Mouse (Mus musculus): ENCODE data around the gene St5. TPM values are rescaled to one million over a fixed set of nuclear protein-coding genes. Genes with fewer than 3 reads are reported as not detected.
A peak's percentile ranks its signal among the peaks of the same experiment; 100 is the strongest.

St5 gene
- polyA plus RNA-seq, 1 experiment from 2014 or later = 61.2 TPM

DNA sequence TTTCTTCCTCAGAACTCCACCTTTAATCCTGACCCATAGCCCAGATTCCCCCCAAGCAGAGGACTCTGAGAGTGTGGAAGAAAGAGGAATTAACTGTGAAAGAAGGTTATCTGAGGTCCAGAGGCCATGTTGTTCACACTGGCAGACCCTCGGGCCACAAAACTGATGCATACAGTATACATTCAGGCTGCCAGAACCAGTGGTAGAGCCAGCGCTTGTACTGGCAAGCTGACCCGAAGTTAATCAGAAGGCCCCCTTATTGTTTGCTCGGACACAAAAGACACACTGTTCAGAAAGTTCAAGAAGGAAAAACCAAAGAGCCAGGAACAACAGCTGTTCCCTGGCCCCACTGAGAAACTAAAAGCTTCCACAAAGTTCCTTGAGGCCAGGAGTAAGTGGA lies 88.5 kb downstream of the St5 start:
- ATAC-seq (ENCODE audit: borderline replicate concordance, extremely low read depth, low FRiP score, low TSS enrichment) = no peak
- H3K27me3 ChIP-seq = no peaks in the 10 kb centered on the region
- peaks cover 59% of the 10 kb centered on the region for H3K4me1 ChIP-seq
- no peaks in the 10 kb centered on the region for H3K9me3 ChIP-seq
- peaks cover 4% of the 10 kb centered on the region; the same call in 1 of the 2 replicates for H3K36me3 ChIP-seq
- peak overlapping the region; percentile 27; the same call in 1 of the 2 replicates for H3K9ac ChIP-seq
- 25% methylated on average over 4 of the region's 4 CpGs for WGBS
- peak overlapping the region; percentile 91 for H3K27ac ChIP-seq
- H3K4me3 ChIP-seq = peak overlapping the region; percentile 38
- peak overlapping the region; percentile 59 for H3K4me2 ChIP-seq

DNA sequence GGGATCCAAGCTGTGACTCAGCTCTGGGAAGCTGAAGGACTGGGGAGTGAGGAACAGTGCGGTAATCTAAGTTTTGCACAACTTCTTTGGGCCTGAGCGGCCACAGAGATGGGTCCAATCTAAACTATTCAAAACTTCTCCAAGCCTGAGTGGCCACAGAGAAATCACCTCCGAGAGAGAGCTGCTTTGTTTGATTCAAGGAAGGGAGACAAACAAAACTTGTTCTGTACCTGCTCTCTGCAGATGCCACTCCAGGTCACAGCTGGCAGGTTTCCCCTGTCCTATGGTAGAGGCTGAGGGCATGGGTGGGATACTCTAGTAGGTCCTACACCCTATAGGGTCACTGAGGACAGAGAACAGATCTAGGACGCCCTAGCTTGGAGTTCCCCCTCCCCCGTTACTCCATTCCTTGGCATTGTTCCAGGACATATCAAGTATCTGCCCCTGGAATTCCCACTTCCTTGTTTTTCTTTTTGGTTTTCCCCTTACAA lies 89.8 kb downstream of the St5 start:
- Histone ChIP-seq H3K4me2 (peak overlapping the region; percentile 59), H3K4me1 (peaks cover 64% of the 10 kb centered on the region), H3K36me3 (peaks cover 4% of the 10 kb centered on the region; the same call in 1 of the 2 replicates), H3K9me3 (no peaks in the 10 kb centered on the region), H3K9ac (no peak overlapping the region), H3K4me3 (peak overlapping the region; percentile 38), H3K27ac (peak overlapping the region; percentile 91), H3K27me3 (no peaks in the 10 kb centered on the region)
- ATAC-seq (ENCODE audit: borderline replicate concordance, extremely low read depth, low FRiP score, low TSS enrichment) = no peak
- WGBS = 41% methylated on average over 5 of the region's 5 CpGs

DNA sequence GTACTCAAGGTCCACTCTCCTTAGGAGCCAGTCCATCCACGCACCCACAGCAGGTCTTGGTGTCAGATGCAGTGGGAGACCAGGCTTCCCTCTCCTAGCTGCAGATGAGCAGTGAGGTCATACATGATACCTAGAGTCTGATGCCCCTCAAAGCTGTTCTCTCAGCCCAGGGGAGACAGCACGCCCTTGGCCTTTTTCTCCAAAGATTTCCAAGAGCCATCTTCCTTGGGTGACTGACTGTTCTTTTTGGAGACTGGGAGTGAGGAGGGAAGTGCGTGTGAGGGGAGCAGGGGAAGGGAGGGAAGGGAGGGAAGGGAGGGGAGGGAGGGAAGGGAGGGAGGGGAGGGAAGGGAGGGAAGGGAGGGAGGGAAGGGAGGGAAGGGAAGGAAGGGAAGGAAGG lies 90.4 kb downstream of the St5 start:
- no peak overlapping the region for H3K4me3 ChIP-seq
- H3K4me1 ChIP-seq = peaks cover 64% of the 10 kb centered on the region
- ATAC-seq (ENCODE audit: borderline replicate concordance, extremely low read depth, low FRiP score, low TSS enrichment) = no peak
- no peak overlapping the region for H3K27ac ChIP-seq
- H3K4me2 ChIP-seq = no peak overlapping the region
- no peak overlapping the region for H3K9ac ChIP-seq
- H3K27me3 ChIP-seq = no peaks in the 10 kb centered on the region
- 98% methylated on average over 2 of the region's 3 CpGs for whole genome bisulfite sequencing
- H3K36me3 ChIP-seq = peaks cover 4% of the 10 kb centered on the region; the same call in 1 of the 2 replicates
- H3K9me3 ChIP-seq = no peaks in the 10 kb centered on the region

DNA sequence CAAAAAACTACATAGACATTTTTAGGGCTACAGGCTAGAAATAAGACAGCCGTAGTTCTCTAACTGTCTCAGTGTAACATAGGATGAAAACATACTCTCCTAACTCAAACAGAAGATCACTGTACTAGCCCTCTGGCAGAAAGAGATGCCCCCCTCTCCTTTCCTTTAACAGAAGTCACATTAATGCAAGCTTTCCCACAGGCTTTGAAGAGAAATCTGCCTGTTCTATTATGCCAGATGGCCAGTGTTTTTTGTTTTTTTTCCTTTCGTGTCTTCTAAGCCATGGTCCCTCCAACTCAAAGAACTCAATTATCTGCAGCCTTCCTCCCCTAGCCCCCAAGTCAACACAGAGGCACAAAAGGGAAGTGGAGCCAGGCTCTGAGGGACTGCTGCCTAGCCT lies 90.9 kb downstream of the St5 start:
- no peaks in the 10 kb centered on the region for H3K9me3 ChIP-seq
- H3K4me2 ChIP-seq = no peak overlapping the region
- H3K27ac ChIP-seq = no peak overlapping the region
- no peaks in the 10 kb centered on the region for H3K27me3 ChIP-seq
- H3K36me3 ChIP-seq = peaks cover 4% of the 10 kb centered on the region; the same call in 1 of the 2 replicates
- peaks cover 64% of the 10 kb centered on the region for H3K4me1 ChIP-seq
- ATAC-seq (ENCODE audit: borderline replicate concordance, extremely low read depth, low FRiP score, low TSS enrichment) = no peak
- no peak overlapping the region for H3K9ac ChIP-seq
- 70% methylated on average over 2 of the region's 2 CpGs for WGBS
- H3K4me3 ChIP-seq = no peak overlapping the region

- Histone ChIP-seq H3K9ac (no peak overlapping the region), H3K4me2 (no peak overlapping the region), H3K36me3 (peaks cover 4% of the 10 kb centered on the region; the same call in 1 of the 2 replicates), H3K9me3 (no peaks in the 10 kb centered on the region), H3K4me3 (no peak overlapping the region), H3K27ac (no peak overlapping the region), H3K4me1 (peaks cover 51% of the 10 kb centered on the region), H3K27me3 (no peaks in the 10 kb centered on the region)
- no peak for ATAC-seq (ENCODE audit: borderline replicate concordance, extremely low read depth, low FRiP score, low TSS enrichment)
- 70% methylated on average over 2 of the region's 2 CpGs for WGBS
Observed at GRCm38 (mm10) chr7:109610348-109610747, 93.1 kb downstream of the St5 start.

DNA sequence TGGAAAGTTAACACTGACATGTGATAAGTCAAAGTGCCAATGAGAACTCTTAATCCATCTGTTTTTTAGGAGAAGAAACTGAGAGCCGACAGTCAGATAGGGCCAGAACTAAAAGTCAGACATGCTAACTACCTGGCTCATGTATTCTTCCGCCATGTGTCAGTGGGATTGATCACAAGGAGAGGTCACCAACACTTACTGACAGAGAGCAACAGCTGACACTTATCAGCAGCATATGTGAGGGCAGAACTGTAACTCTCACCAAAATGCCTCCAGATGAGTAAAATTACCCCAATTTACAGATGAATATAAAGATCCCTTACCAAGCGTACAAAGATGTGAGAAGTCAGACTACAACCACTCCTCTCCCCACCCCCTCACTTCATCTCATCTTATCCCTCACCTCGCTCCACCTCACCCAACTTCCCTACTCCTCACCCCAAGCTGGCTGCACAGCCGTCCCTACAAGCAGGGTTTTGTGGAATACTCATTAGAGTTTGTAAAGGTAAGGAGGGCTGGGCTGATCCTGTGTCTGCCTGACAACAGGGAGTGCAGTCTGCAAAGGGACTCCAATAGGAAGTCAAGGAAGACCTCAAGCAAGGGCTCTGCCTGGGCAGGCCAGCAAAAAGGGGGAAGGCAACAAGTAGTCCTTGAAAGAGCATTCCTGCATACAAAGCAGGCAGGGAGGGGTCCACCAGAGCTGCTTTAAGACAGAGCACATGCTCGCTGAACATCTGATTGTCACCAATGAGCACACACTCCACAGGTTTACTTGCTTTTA lies 93.7 kb downstream of the St5 start:
- Histone ChIP-seq H3K9ac (no peak overlapping the region), H3K4me2 (no peak overlapping the region), H3K27me3 (no peaks in the 10 kb centered on the region), H3K27ac (no peak overlapping the region), H3K36me3 (peaks cover 4% of the 10 kb centered on the region; the same call in 1 of the 2 replicates), H3K4me1 (peaks cover 45% of the 10 kb centered on the region), H3K9me3 (no peaks in the 10 kb centered on the region), H3K4me3 (no peak overlapping the region)
- ATAC-seq (ENCODE audit: borderline replicate concordance, extremely low read depth, low FRiP score, low TSS enrichment) = no peak
- WGBS = 67% methylated on average over 6 of the region's 6 CpGs

DNA sequence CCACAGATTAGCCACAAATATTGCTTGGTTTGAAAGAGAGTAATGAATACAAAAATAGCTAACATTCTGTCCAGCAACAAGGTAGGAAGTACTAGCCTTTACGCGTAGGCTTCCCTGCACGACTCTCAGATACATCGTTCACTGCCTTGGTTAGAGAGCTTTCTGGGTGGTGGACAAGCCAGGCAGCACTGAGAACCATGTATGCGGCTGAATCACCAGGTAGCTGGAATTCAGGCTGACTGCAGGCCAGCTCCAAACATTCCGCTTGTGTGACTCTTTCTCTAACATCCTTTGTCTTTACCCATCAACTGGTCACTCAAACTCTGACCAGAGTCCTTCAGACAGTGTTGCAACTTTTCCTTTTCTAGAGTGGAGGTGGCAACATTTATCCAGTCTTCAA lies 94.6 kb downstream of the St5 start:
- Histone ChIP-seq H3K4me2 (no peak overlapping the region), H3K27ac (no peak overlapping the region), H3K9ac (no peak overlapping the region), H3K4me1 (peaks cover 36% of the 10 kb centered on the region), H3K36me3 (peaks cover 4% of the 10 kb centered on the region; the same call in 1 of the 2 replicates), H3K9me3 (no peaks in the 10 kb centered on the region), H3K4me3 (no peak overlapping the region), H3K27me3 (no peaks in the 10 kb centered on the region)
- WGBS = 93% methylated on average over 6 of the region's 6 CpGs
- no peak for ATAC-seq (ENCODE audit: borderline replicate concordance, extremely low read depth, low FRiP score, low TSS enrichment)

DNA sequence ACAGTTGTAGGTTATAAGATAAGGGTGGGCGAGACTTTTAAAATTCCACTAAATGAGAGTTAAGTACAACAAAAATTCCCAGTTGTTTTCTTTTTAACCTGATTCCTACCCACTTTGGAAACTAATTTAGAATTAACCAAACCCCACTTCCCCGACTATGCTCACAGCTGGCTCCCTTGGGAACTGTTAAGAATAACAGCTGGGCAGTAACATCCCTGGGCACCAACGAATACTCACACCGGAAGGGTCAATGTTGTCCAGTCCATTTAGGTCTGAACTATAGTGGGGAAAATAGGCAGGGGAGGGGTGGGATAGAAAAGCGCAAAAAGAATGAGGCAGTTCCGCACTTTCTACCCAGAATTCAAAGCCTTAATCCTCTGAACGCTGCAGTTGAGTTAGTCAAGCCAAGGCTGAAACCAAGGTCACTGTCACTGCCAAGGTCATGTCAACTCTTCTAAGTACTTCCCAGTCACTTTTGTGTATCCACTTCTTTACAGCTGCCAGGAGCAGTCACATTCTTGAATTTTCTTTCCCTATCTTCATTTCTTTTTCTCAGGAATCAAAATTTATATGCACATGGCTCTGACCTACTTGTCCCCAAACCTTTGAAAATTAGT lies 96.3 kb downstream of the St5 start:
- WGBS = 72% methylated on average over 7 of the region's 7 CpGs
- Histone ChIP-seq H3K9ac (no peak overlapping the region), H3K27me3 (no peaks in the 10 kb centered on the region), H3K4me1 (peaks cover 47% of the 10 kb centered on the region), H3K4me2 (no peak overlapping the region), H3K4me3 (no peak overlapping the region), H3K36me3 (no peaks in the 10 kb centered on the region), H3K9me3 (no peaks in the 10 kb centered on the region), H3K27ac (no peak overlapping the region; the same call in 1 of the 2 replicates)
- no peak for ATAC-seq (ENCODE audit: borderline replicate concordance, extremely low read depth, low FRiP score, low TSS enrichment)

DNA sequence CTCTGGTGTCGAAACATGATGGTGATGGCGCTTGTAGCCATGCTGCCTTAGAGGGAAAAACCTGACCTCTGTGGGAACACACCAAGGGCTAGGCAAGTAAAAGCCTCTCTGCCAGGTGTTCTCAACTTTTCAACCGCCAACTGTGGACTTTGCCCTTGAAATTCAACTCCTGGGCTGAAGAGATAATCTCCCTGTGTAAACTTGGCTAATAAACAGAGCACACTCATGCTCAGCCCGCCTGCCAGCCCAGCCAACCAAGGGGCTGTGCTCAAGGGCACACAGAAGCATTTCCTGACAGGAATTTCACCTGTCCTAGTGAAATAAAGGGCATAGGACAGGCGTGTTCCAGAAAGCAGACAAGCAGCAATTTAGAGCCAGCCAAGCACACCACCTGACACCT lies 100.8 kb downstream of the St5 start:
- no peaks in the 10 kb centered on the region for H3K27me3 ChIP-seq
- H3K36me3 ChIP-seq = no peaks in the 10 kb centered on the region
- peak; percentile 68 for ATAC-seq (ENCODE audit: borderline replicate concordance, extremely low read depth, low FRiP score, low TSS enrichment)
- H3K27ac ChIP-seq = peak overlapping the region; percentile 83
- 27% methylated on average over 5 of the region's 5 CpGs for WGBS
- no peak overlapping the region for H3K4me3 ChIP-seq
- H3K4me2 ChIP-seq = 0 out of 2 replicates have a peak overlapping the region, but pooled peaks have one; percentile 14
- peaks cover 48% of the 10 kb centered on the region for H3K4me1 ChIP-seq
- H3K9ac ChIP-seq = no peak overlapping the region
- H3K9me3 ChIP-seq = no peaks in the 10 kb centered on the region

GRCm38 (mm10) chr7:109602022-109602421 lies 101.4 kb downstream of the St5 start:
- Histone ChIP-seq H3K9ac (no peak overlapping the region), H3K4me1 (peaks cover 43% of the 10 kb centered on the region), H3K9me3 (no peaks in the 10 kb centered on the region), H3K4me2 (0 out of 2 replicates have a peak overlapping the region, but pooled peaks have one; percentile 14), H3K4me3 (no peak overlapping the region), H3K27me3 (no peaks in the 10 kb centered on the region), H3K27ac (peak overlapping the region; percentile 83), H3K36me3 (no peaks in the 10 kb centered on the region)
- ATAC-seq (ENCODE audit: borderline replicate concordance, extremely low read depth, low FRiP score, low TSS enrichment) = no peak

GRCm38 (mm10) chr7:109600702-109601101 lies 102.7 kb downstream of the St5 start:
- no peaks in the 10 kb centered on the region for H3K27me3 ChIP-seq
- no peak overlapping the region for H3K4me2 ChIP-seq
- no peaks in the 10 kb centered on the region for H3K9me3 ChIP-seq
- peak overlapping the region; percentile 64 for H3K27ac ChIP-seq
- no peaks in the 10 kb centered on the region for H3K36me3 ChIP-seq
- peak; percentile 56; the same call in 1 of the 2 replicates for ATAC-seq (ENCODE audit: borderline replicate concordance, extremely low read depth, low FRiP score, low TSS enrichment)
- peaks cover 39% of the 10 kb centered on the region for H3K4me1 ChIP-seq
- no peak overlapping the region for H3K4me3 ChIP-seq
- H3K9ac ChIP-seq = no peak overlapping the region
- WGBS = 47% methylated on average over 3 of the region's 3 CpGs

- Histone ChIP-seq H3K4me2 (no peak overlapping the region), H3K9me3 (no peaks in the 10 kb centered on the region), H3K27ac (no peak overlapping the region), H3K9ac (no peak overlapping the region), H3K4me3 (no peak overlapping the region), H3K27me3 (no peaks in the 10 kb centered on the region), H3K4me1 (peaks cover 39% of the 10 kb centered on the region), H3K36me3 (no peaks in the 10 kb centered on the region)
- no peak for ATAC-seq (ENCODE audit: borderline replicate concordance, extremely low read depth, low FRiP score, low TSS enrichment)
- WGBS = 75% methylated on average over 4 of the region's 4 CpGs
Observed at GRCm38 (mm10) chr7:109599998-109600397, 103.4 kb downstream of the St5 start.
